Mouse (Mus musculus) left cerebral cortex, adult 8-10 months (tissue): ENCODE measurements at regions not wholly inside any gene's neighbourhood (a gene's known extent, or its start where the extent isn't known, plus 50 kb on each side); places are given as distances from the start of the nearest gene placed in this dataset.
"Not testable (repeated sequence)": the region's sequence is repeated elsewhere in the genome, so short reads cannot be mapped to it uniquely, and the experiment has no call there.

Experiments used
- DNase-seq, 2 experiments: peaks; one replicate each; pipeline ENCODE4 v3.0.0; 2022; ENCODE audit warnings: low spot score in 2 of 2

DNA sequence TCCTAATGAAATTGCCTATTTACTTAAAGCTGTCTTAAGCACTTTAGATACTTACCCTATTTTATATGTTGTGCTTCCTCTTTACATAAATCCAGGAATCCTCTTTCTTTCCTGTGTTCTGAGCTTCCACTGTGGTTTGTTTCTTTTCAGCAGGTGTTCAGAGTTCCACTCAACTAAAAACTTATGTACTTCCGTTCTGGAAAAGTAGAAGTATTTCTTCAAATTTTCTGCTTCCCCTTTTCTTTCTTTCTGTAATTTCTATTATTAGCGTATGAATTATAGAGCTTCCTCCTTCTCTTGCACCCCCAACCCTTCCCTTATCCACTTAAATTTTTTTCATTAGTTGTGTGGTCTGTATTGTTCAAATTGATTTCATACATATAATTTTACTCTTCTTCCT is 165.8 kb upstream of the Nudt12 start:
- DNase-seq: no peak

- no peak for DNase-seq
Observed at GRCm38 (mm10) chr17:59156345-59156744, 143.2 kb upstream of the Nudt12 start.

- DNase-seq: no peak
Observed at GRCm38 (mm10) chr17:59143760-59144157, 130.6 kb upstream of the Nudt12 start.

- DNase-seq: no peak
Observed at GRCm38 (mm10) chr17:59142995-59143759, 130.0 kb upstream of the Nudt12 start.

GRCm38 (mm10) chr17:59138791-59139190 is 125.6 kb upstream of the Nudt12 start:
- no peak for DNase-seq

DNA sequence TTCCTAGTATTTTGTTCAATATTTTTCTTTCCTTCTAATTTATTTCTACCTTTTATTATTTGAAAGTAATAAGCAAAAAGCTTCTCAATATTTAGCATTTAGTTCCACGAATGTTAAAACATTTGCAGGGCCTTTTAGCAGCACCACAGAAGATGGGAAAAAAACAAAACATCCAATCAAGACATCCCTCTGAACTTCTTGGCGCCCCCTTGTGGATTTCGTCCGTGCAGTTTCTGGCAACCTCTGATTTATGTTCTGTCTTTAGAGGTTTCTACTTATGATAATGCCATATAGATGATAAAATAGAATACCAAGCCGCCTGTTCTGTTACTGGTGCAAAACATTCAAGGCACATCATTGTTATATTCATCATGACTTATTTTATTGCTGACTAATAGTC is 86.2 kb upstream of the Nudt12 start:
- peak in 1 of 2 experiments; percentile 25 for DNase-seq

- not testable (repeated sequence) for DNase-seq
Observed at GRCm38 (mm10) chr17:59076846-59077245, 63.7 kb upstream of the Nudt12 start.

DNA sequence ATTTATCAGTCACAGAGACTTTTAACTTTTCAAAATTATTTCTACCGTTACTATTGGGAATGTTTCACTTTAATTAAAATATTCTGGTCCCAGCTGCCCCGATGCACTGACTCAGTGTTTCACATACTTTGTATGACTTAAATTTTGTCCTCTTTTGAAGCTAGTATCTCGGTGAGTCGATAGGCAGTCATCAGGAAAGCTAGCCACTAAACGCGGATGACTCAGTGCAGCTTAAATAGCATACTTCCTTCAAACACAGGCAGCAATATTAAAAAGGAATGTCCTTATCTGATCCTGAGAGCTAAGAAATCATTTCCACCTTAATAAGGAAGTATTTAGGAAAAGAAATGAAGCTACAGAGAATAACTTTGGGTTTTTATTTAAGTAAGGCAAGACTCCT is 63.2 kb upstream of the Nudt12 start:
- not testable (repeated sequence) for DNase-seq
